Mouse (Mus musculus) A20 (cell line): Measurements from ENCODE around the gene Siglech.
"Not testable (repeated sequence)": the region's sequence is repeated elsewhere in the genome, so short reads cannot be mapped to it uniquely, and the experiment has no call there.

ENCODE experiments used
- DNase-seq: peaks from one replicate; pipeline ENCODE4 v3.0.0-alpha.2; 2011; ENCODE audit warnings: low read depth, low spot score

Gene Siglech

DNA sequence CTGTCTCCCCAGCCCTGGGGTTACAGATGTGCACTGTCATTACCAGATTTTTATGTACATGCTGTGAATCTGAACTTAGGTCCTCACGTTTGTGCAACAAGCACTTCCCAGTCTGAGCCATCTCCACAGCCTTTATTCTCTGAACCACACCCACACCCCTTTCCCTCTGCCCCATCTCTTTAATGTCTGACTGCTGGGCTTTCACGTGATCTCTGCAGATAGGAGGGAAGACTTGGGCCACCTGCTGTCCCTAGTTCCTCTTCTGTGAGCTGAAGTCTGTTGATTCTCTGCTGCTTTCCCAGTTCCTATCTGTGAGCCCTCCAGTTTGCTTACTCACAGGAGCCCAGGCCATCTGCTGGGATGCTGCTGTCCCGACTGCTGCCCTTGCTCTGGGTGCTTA lies at the start of gene Siglech:
Siglech (plus strand) TSS at position 253 of the 400 bp plus-strand sequence.
- peak; percentile 56 for DNase-seq

DNA sequence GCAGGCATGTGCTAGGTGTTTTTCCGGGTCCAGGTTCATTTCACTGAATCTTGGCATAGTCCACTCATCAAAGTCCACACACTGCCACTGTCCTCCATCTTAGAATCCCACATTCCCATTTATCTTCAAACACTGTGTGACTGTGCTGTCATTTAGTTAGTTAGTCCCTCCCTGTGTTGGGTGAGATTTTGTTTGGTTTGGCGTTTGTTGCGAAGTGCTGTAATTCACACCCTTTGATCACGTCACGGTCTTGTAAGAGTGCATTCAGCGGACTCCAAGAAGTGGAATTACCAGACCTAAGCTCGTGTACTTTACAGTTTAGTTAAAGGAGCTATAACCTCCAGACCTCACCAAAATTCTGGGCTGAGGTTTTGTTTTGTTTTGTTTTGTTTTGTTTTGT lies 45.3 kb upstream of the Siglech start:
- DNase-seq = no peak

DNA sequence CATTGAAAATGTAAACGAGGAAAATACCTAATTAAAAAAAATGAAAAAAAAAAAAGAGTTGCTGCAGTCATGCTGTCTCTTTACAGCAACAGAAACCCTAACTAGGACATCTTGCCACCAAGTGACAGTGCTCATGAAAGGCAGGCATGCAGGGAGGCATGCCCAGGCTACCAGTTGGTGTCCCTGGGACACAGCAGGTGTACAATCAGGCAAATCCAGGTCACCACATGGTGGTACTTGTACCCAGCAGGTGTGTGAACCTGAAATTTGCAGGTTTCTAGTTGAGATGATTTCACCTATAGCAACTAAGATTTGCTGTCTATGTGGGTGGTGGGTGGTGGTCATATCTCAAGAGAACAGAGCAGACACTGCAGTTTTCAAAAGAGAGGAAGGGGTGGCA lies 39.1 kb upstream of the Siglech start:
- no peak for DNase-seq

- DNase-seq = peak; percentile 28
Measured at GRCm38 (mm10) chr7:55734483-55734882, 33.5 kb upstream of the Siglech start.

GRCm38 (mm10) chr7:55737125-55737912 lies 30.7 kb upstream of the Siglech start:
- DNase-seq = peak; percentile 69

GRCm38 (mm10) chr7:55743614-55744267 lies 24.2 kb upstream of the Siglech start:
- DNase-seq = no peak

GRCm38 (mm10) chr7:55744566-55745220 lies 23.3 kb upstream of the Siglech start:
- DNase-seq = no peak

DNA sequence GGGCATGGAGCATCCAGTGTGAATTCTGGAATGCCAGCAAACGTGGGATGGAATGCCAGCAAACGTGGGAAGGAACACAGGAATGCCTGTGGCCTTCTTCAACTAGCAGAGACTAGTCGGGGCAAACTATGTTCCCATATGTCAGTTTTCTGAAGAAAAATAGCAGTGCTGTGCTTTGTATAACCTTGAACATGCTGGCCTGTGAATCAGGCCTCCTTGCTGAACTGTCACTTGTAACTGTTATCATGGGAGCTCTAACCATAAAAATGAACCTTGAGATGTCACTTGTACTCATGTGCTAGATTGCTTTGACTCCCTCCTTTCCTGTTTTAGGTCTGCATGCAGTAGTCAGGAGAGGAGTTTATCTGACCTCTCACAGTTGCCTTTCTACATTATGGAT lies 17.1 kb upstream of the Siglech start:
- no peak for DNase-seq

GRCm38 (mm10) chr7:55759346-55759745 lies 8.6 kb upstream of the Siglech start:
- DNase-seq = no peak

DNA sequence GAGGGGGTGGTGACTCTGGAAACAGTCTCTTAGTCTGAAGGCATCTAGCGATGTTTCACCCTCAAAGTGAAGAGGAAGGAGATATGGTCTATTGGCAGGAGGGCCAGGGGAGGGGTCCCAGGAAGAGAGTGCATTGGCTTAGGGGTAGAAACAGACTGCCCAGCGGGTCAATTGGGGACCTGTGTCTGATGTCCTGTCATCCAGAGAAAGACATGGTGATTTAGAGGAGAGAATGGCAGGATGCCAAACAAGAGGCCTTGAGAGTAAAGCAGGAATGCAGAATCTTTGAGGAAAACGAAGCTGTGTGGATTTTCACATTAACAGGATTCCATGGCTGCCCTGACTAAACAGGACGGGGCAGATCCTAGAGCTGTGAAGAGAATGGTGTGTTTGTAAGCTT lies 12.0 kb downstream of the Siglech start:
- DNase-seq = peak; percentile 11

GRCm38 (mm10) chr7:55782493-55782892 lies 14.5 kb downstream of the Siglech start:
- DNase-seq = peak; percentile 77

GRCm38 (mm10) chr7:55784580-55784979 lies 16.6 kb downstream of the Siglech start:
- DNase-seq = peak; percentile 91

- DNase-seq = not testable (repeated sequence)
Measured at GRCm38 (mm10) chr7:55790586-55790985, 22.6 kb downstream of the Siglech start.

- DNase-seq = no peak
Measured at GRCm38 (mm10) chr7:55792280-55792679, 24.3 kb downstream of the Siglech start.

DNA sequence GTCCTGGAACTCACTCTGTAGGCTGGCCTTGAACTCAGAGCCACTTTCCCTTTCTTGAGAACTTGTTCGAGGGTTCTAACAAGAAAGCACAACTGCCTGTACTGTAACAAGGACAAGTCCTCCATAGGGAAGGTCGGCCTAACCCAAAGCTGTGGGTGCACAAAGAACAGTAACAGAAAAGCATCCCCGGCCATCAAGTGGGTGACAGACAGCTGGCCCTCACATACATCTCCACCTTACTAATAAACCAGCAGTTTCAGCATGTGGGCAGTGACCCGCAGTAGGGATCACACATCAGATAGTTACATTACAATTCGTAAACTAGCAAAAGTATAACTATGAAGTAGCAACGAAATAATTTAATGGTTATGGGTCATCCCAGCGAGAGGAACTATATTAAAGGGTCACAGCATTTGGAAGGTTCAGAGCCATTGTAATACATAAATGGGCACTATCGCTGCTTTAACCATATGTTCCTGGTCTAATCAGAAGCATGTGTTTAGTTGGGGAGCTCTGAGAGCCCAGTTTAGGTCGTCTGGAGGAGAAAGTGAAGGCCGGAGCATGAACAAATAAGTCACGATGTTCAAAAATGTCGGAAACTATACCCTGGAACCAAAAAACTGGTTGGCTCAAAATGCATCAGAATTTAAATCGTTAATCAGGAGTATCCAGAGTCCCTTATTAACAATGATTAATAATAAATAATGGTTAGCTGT lies 25.4 kb downstream of the Siglech start:
- DNase-seq = peak; percentile 49

- peak; percentile 98 for DNase-seq
Measured at GRCm38 (mm10) chr7:55793952-55794603, 26.1 kb downstream of the Siglech start, which contains the start of gene Tubgcp5. TSS of gene Tubgcp5 (plus strand) at chr7:55794154.

DNA sequence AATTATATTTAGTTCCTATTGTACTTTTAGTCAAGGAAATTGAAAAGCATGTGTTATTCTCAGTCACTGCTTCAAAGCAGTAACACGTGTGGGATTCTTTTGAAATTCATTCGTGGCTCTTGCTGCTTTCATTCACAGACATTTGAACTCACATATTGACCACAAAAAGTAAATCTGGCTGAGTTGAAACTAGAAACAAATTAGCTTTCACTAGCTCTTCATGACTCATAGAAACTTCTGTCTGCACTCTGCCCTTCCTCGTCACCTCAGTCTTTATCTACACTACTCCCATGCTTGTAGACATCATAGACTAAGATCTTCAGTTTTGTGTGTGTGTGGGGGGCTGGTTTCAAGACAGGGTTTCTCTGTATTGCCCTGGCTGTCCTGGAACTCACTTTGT lies 32.0 kb downstream of the Siglech start:
- no peak for DNase-seq

- DNase-seq = no peak
Measured at GRCm38 (mm10) chr7:55809967-55810366, 42.0 kb downstream of the Siglech start.

GRCm38 (mm10) chr7:55824468-55824867 lies 56.5 kb downstream of the Siglech start:
- DNase-seq = no peak

DNA sequence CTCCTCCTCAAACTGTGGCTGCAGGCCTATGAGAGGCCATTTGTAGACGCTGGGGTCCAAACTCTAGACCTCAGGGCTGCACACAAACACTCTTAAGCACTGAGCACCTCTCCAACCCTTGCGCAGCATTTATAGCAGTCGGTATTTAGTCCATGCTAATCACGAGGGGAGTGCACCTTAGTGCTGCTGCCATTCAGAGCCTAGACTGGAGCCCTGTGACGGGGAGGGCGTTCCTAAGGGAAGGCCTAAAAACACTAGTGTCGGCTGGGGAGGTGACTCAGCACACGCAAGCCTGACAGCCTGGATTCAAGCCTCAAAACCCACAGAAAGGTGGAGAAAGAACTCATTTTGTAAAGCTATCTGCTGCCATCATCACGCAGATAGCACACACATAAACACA lies 59.6 kb downstream of the Siglech start:
- no peak for DNase-seq
